Mouse (Mus musculus) adipose tissue, adult 10 weeks (tissue): ENCODE data around the gene Ppp2r1a. TPM values are rescaled to one million over a fixed set of nuclear protein-coding genes. Genes with fewer than 3 reads are reported as not detected.

Source experiments
- polyA plus RNA-seq: library from polyadenylated mRNA; stranded (reverse); fragments of 350-450 nt; fragmentation: Illumina TruSeq; extraction: RNeasy Lipid Tissue Mini Kit (QIAGEN cat#74804); gene quantifications from one replicate; pipeline ENCODE4 v1.2.3, GENCODE M21; 2014; ENCODE audit warnings: low read depth, low replicate concordance

Ppp2r1a gene
- 161 TPM for polyA plus RNA-seq

DNA sequence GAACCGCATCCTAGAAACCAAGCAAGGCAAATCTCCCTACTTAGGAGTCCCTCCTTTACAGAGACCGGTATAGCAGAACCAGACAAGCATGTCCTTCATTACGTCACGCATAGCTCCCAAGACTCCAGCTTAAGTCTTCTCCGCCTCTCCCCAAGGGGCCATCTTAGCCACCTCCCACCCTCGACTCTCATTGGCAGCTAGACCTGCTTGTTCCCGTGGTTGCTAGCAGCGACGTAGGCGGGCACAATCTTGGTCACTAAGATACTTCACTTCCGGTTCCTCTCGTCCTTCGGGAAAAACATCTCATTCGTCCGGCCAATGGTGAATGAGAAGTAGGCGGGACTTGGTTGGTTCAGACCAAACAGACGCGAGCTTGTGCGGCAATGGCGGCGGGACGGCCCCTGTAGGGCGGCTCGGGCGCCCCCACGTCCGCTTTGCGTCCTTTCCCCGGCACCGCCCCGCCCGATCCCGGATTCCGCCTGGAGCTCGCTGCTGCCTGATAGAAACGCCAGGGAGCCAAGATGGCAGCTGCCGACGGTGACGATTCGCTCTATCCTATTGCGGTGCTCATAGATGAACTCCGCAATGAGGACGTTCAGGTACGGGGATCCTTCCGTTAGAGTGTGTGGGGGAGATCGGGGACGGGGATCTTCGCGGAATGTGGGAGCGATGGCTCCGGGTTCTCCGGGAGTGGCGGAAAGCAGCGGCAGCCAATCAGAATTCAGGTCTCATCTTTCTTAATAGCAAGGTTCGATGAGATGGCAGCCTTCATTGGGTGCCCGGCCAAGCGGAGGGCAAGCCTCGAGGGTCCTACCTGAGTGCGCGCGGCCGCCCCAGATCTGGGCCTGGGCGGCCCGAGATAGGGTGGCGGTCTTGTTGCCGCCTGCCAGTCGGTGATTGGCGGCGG is at the start of gene Ppp2r1a:
TSS of gene Ppp2r1a (plus strand) at position 327 of the 907 bp plus-strand sequence.

DNA sequence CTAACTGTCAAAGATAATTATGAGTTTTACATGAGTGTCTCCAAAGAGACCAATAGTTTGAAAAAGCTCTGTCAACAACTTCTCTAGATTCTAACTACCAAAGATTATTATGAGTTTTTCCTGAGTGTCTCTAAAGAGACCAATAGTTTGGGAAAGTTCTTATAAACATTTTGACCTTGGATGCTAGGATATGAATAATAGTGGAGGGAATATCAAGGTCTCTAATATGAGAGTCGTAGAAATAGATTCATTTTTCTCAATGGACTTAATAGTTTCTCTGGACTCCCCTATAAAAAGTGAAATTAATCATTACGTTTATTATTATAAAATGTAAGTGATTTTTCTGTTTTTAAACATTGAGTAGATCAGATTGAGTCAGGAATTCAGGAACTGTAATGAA is 40.1 kb upstream of the Ppp2r1a start, which contains the start of gene Vmn1r231:
TSS of gene Vmn1r231 (minus strand) at position 101 of the 400 bp plus-strand sequence.

DNA sequence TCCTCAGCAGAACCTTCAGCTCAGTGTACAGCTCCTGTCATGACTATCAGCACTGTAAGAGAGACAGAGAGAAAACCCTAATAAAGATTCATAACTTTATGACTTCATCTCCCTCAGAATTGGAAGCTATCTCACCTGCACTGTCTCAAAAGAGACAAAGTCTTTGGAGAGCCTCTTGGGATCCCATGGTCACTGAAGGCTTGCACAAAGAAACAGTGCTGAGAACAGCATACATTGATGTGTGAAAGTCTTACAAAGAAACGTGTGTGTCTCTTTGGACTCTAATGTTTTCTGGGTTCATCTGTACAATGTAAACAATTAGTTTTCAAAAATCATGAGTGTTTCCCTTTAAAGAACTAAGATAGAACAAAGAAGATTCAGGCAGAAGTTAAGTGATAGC is 25.5 kb upstream of the Ppp2r1a start, which contains the start of gene Vmn1r232:
TSS of gene Vmn1r232 (minus strand) at position 101 of the 400 bp plus-strand sequence.

DNA sequence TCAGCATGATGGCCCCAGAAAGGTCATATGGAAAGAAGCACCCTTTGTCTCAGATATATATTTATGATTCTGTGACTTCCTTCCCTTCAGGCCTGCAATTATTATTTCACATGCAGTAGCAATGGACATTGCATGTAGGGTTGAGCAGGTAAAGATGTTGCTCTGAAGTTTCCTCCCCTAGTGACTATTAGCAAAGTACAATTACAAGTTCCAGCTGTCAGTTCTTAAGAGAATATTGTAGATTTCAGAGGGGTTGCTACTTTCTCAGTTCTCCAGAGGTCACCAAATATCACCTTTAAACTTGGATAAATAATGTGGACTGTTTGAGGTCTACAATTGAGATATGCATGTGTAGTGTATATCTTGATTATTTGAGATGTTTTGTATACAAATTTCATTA is 51.3 kb downstream of the Ppp2r1a start, which contains the start of gene Vmn1r233:
TSS of gene Vmn1r233 (minus strand) at position 101 of the 400 bp plus-strand sequence.

DNA sequence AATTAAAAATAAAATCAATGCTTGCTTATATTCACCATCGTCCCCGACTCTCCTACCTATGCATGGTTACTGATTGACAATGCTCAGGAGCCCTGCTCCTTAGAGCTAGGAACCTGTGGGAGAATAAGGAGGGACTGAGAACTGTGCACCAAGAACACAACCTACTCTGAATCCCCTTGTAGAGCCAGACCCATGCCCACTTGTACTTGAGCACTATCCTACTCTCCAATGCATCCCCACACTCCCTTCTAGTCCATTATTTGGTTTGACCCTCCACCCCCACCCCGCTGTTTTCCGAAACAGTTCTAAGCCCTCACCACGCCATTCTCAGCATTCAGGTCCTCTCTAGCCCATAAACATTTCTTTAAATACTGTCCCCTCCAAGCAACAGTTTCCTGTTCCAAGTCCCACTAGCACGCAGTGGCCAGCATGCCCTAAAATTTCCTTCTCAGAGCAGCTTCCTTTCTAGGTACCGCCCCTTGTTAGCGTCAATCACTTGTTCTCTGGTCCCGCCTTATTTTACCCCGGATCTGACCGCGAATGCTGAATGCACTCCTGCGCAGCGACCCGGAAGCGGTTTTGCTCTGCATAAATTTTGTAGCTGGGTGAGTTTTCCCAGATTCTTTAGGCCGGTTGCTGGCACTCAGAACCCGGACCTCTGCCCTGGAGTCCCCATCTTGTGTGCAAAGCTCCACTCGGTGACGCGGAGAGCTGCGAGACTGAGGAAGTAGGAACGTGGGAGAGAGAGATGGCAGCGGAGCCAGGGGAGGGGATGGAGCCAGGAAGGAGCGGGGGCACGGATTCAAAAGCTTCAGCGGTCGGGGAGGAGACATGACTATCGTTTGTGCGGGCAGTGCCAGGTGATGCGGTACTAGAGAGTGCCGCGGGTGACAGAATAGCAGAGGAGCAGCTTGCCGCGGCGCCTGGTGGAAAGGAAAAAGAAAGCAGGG is 63.5 kb downstream of the Ppp2r1a start, which contains the start of gene Zfp160:
TSS of gene Zfp160 (plus strand) at position 522 of the 950 bp plus-strand sequence.

Other genes starting within 250 kb of the Ppp2r1a start
- gene Vmn1r227, start 215.5 kb upstream of the Ppp2r1a start, polyA plus RNA-seq: not detected
- not detected for gene Vmn1r228, start 159.2 kb upstream of the Ppp2r1a start, polyA plus RNA-seq
- not detected for gene Vmn1r229, start 133.8 kb upstream of the Ppp2r1a start, polyA plus RNA-seq
- gene Vmn1r230, start 104.9 kb upstream of the Ppp2r1a start, polyA plus RNA-seq: not detected
- not detected for gene Vmn1r231, start 40.2 kb upstream of the Ppp2r1a start, polyA plus RNA-seq
- not detected for gene Vmn1r232, start 25.6 kb upstream of the Ppp2r1a start, polyA plus RNA-seq
- gene Vmn1r233, start 51.2 kb downstream of the Ppp2r1a start, polyA plus RNA-seq: not detected
- 15.0 TPM for gene Zfp160, start 63.6 kb downstream of the Ppp2r1a start, polyA plus RNA-seq